Mouse (Mus musculus) spleen, embryonic (tissue): ENCODE measurements at regions not wholly inside any gene's neighbourhood (a gene's known extent, or its start where the extent isn't known, plus 50 kb on each side); places are given as distances from the start of the nearest gene placed in this dataset.

Source experiments
- CTCF ChIA-PET: fragments of 350-600 bp; sonication (Branson Sonifier 250); formaldehyde crosslinking; loops from one replicate; lab custom pipeline; 2022; lab: Charles Lee

- CTCF ChIA-PET = no interaction called here
Measured at GRCm38 (mm10) chr11:7348601-7349000, 134.9 kb upstream of the Igfbp3 start.

GRCm38 (mm10) chr11:7337826-7338225, 124.1 kb upstream of the Igfbp3 start:
- CTCF ChIA-PET = no interaction called here

- CTCF ChIA-PET = no interaction called here
Measured at GRCm38 (mm10) chr11:7317409-7317970, 103.8 kb upstream of the Igfbp3 start.

GRCm38 (mm10) chr11:7296252-7296651, 82.5 kb upstream of the Igfbp3 start:
- CTCF ChIA-PET = no interaction called here

GRCm38 (mm10) chr11:7289242-7289938, 75.7 kb upstream of the Igfbp3 start:
- CTCF ChIA-PET = no interaction called here

GRCm38 (mm10) chr11:7284836-7285490, 71.2 kb upstream of the Igfbp3 start:
- CTCF ChIA-PET = no interaction called here

- CTCF ChIA-PET = no interaction called here
Measured at GRCm38 (mm10) chr11:7282981-7283380, 69.3 kb upstream of the Igfbp3 start.

GRCm38 (mm10) chr11:7282188-7282587, 68.5 kb upstream of the Igfbp3 start:
- CTCF ChIA-PET = no interaction called here

GRCm38 (mm10) chr11:7281656-7282055, 67.9 kb upstream of the Igfbp3 start:
- CTCF ChIA-PET = no interaction called here

GRCm38 (mm10) chr11:7279891-7280290, 66.2 kb upstream of the Igfbp3 start:
- CTCF ChIA-PET = no interaction called here

- CTCF ChIA-PET = no interaction called here
Measured at GRCm38 (mm10) chr11:7272543-7272942, 58.8 kb upstream of the Igfbp3 start.

GRCm38 (mm10) chr11:7270916-7271315, 57.2 kb upstream of the Igfbp3 start:
- CTCF ChIA-PET = no interaction called here

- CTCF ChIA-PET = no interaction called here
Measured at GRCm38 (mm10) chr11:7263971-7264370, 50.2 kb upstream of the Igfbp3 start.
